Mouse (Mus musculus) hindbrain, embryonic 12.5 days (tissue): Measurements from ENCODE around the gene Msx2. TPM values are rescaled to one million over a fixed set of nuclear protein-coding genes. Genes with fewer than 3 reads are reported as not detected.

Experiments used
- ATAC-seq: fragments of 200-750 bp; cut with Nextera tagmentation; 2 replicates; pipeline ENCODE4 v1.8.0; 2017; ENCODE audit warnings: moderate TSS enrichment; ENCODE audit not compliant: low FRiP score
- H3K27ac ChIP-seq: fragments of 300-500 bp; sonication (generic); 2 replicates; pipeline ENCODE4 v1.5.1; 2016; ENCODE audit warnings: mild to moderate bottlenecking
- H3K27me3 ChIP-seq: fragments of 300-500 bp; sonication (generic); 2 replicates; pipeline ENCODE4 v1.6.1; 2016; ENCODE audit warnings: mild to moderate bottlenecking
- H3K36me3 ChIP-seq: fragments of 300-500 bp; sonication (generic); 2 replicates; pipeline ENCODE4 v1.6.1; 2016; ENCODE audit warnings: mild to moderate bottlenecking
- H3K4me1 ChIP-seq: fragments of 300-500 bp; sonication (generic); 2 replicates; pipeline ENCODE4 v1.6.1; 2016
- H3K4me2 ChIP-seq: fragments of 300-500 bp; sonication (generic); replicated peaks from 2 replicates; pipeline ENCODE4 v1.6.1; 2016; ENCODE audit warnings: mild to moderate bottlenecking
- H3K4me3 ChIP-seq: fragments of 300-500 bp; sonication (generic); 2 replicates; pipeline ENCODE4 v1.5.1; 2016; ENCODE audit warnings: mild to moderate bottlenecking
- H3K9ac ChIP-seq: fragments of 300-500 bp; sonication (generic); 2 replicates; pipeline ENCODE4 v1.6.1; 2016; ENCODE audit warnings: mild to moderate bottlenecking, moderate library complexity
- H3K9me3 ChIP-seq: fragments of 300-500 bp; sonication (generic); replicated peaks from 2 replicates; pipeline ENCODE4 v1.6.1; 2016; ENCODE audit warnings: mild to moderate bottlenecking
- WGBS: fragments of 180-500 bp; shearing (Covaris S2); methylation state at CpG from one replicate; pipeline ENCODE4 v1.1.7; 2016; 5-methylcytosine and 5-hydroxymethylcytosine counted together
- polyA plus RNA-seq: library from polyadenylated mRNA; unstranded; fragments of >200 nt; fragmentation: Nextera tagmentation; extraction: Ambion mirVana; gene quantifications from 2 replicates; pipeline ENCODE4 v1.2.1, GENCODE M21; 2016

Gene Msx2
- polyA plus RNA-seq, result 60.3 and 65.2 TPM in 2 replicates

DNA sequence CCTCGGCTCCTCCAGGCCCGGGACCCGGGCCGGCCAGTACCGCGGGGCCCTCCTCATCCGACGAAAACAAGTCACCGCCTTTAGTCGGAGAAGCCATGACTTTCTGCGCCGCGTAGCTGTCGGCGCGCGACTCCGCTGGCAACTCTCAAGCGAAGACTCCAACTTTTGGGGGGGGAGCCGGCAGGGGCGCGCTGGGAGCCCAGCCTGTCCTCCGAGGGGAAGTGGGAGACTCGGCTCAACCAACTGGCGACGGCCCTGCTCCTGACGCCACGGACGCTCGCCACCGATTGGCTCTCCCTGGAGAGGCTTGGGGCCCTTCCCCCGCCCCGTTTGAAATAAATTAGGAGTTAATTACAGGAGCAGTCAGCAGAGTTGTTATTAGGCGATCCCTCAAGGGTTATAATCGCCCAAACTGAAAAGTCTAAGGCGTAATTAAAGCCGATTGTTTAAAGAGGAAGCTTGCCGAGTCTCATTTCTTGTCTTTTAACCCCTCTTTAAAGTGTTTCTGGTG lies at the start of gene Msx2:
Gene Msx2 (minus strand): TSS at position 461 of the 511 bp plus-strand sequence.
- Histone ChIP-seq H3K27me3 (peaks cover 98% of the 10 kb centered on the region), H3K9ac (peak within 1 kb of the TSS; percentile 67), H3K4me1 (peaks cover 37% of the 10 kb centered on the region), H3K27ac (peak within 1 kb of the TSS; percentile 66), H3K9me3 (no peaks in the 10 kb centered on the region), H3K4me2 (peak within 1 kb of the TSS; percentile 81), H3K4me3 (peak within 1 kb of the TSS; percentile 55), H3K36me3 (no peaks in the 10 kb centered on the region)
- under 1% methylated on average over 38 of the region's 38 CpGs for WGBS
- peak; percentile 91 for ATAC-seq

GRCm38 (mm10) chr13:53521468-53521867 lies 48.6 kb upstream of the Msx2 start:
- WGBS, result 74% methylated on average over 3 of the region's 3 CpGs

DNA sequence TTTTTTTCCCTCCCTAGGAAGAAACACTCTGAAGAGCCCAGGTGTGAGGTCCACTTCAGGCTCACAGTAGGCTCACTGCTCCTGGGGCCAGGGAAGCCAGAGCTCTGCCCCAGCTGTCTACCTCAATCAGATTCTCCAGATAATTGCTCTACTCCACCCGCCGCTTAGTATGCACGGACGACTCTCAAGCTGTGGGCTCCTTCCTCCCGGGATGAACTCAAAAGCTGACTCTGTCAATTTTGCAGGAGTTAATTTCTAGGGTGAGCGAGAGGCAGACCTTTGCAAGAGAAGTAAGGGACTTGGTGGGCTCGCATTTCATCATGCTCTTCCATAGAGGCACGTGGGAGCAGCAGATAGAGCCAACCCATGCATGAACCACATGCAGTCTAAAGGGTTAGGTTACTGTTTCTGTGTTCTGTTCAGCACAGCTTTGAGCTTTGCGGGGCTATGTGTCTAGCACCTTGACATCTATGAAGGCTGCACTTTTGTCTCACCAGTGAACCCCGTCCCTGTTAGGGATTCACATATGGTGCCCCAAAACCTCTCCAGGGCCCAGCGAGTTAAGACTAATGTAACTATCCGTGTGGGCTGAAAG lies 47.6 kb upstream of the Msx2 start:
- Histone ChIP-seq H3K36me3 (no peaks in the 10 kb centered on the region), H3K27me3 (no peaks in the 10 kb centered on the region), H3K27ac (no peak overlapping the region), H3K4me3 (no peak overlapping the region), H3K4me2 (no peak overlapping the region), H3K4me1 (peaks cover 9% of the 10 kb centered on the region; the same call in 1 of the 2 replicates), H3K9me3 (0 out of 2 replicates have a peak, but pooled peaks cover 7% of the 10 kb centered on the region), H3K9ac (no peak overlapping the region)
- ATAC-seq, result no peak
- 47% methylated on average over 12 of the region's 12 CpGs for WGBS

More at GRCm38 (mm10) chr13:53521468-53521867, 48.6 kb upstream of the Msx2 start:
- H3K4me1 ChIP-seq, result peaks cover 9% of the 10 kb centered on the region; the same call in 1 of the 2 replicates
- no peak for ATAC-seq
- 0 out of 2 replicates have a peak, but pooled peaks cover under 1% of the 10 kb centered on the region for H3K9me3 ChIP-seq
- H3K9ac ChIP-seq, result no peak overlapping the region
- no peak overlapping the region for H3K4me3 ChIP-seq
- no peak overlapping the region for H3K4me2 ChIP-seq
- H3K27me3 ChIP-seq, result no peaks in the 10 kb centered on the region
- H3K27ac ChIP-seq, result no peak overlapping the region
- H3K36me3 ChIP-seq, result no peaks in the 10 kb centered on the region

GRCm38 (mm10) chr13:53519727-53520126 lies 46.9 kb upstream of the Msx2 start:
- Histone ChIP-seq H3K9me3 (0 out of 2 replicates have a peak, but pooled peaks cover 7% of the 10 kb centered on the region), H3K27ac (no peak overlapping the region), H3K36me3 (no peaks in the 10 kb centered on the region), H3K4me3 (no peak overlapping the region), H3K4me1 (peaks cover 9% of the 10 kb centered on the region; the same call in 1 of the 2 replicates), H3K9ac (no peak overlapping the region), H3K4me2 (no peak overlapping the region), H3K27me3 (no peaks in the 10 kb centered on the region)
- WGBS, result 60% methylated on average over 8 of the region's 8 CpGs
- ATAC-seq, result no peak

DNA sequence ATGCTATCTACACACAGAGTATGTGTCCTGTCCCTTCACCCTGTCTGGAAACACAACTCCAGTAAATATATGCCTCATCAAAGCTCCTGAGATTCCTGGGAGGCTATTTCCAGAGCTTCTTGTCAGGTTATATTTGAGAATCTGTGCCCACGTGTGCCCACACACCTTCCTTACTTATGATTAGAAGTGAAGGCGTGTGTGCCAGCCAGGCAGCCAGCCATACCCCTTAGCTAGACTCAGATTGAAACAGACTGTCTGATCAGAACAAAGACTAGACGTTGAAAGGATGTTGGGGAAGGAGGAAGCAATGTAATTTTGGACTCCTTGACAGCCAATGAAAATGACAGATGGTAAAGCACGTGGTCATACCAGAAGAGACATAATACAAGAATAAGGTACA lies 45.4 kb upstream of the Msx2 start:
- 73% methylated on average over 4 of the region's 4 CpGs for WGBS
- H3K36me3 ChIP-seq, result no peaks in the 10 kb centered on the region
- H3K9me3 ChIP-seq, result 0 out of 2 replicates have a peak, but pooled peaks cover 7% of the 10 kb centered on the region
- H3K27me3 ChIP-seq, result no peaks in the 10 kb centered on the region
- no peak overlapping the region for H3K9ac ChIP-seq
- peaks cover 9% of the 10 kb centered on the region; the same call in 1 of the 2 replicates for H3K4me1 ChIP-seq
- H3K27ac ChIP-seq, result no peak overlapping the region
- no peak overlapping the region for H3K4me2 ChIP-seq
- ATAC-seq, result no peak
- H3K4me3 ChIP-seq, result no peak overlapping the region

- H3K4me2 ChIP-seq, result no peak overlapping the region
- no peak overlapping the region for H3K4me3 ChIP-seq
- H3K9me3 ChIP-seq, result 0 out of 2 replicates have a peak, but pooled peaks cover 10% of the 10 kb centered on the region
- no peaks in the 10 kb centered on the region for H3K4me1 ChIP-seq
- no peak overlapping the region for H3K9ac ChIP-seq
- ATAC-seq, result no peak
- H3K27ac ChIP-seq, result no peak overlapping the region
- H3K36me3 ChIP-seq, result no peaks in the 10 kb centered on the region
- no peaks in the 10 kb centered on the region for H3K27me3 ChIP-seq
Observed at GRCm38 (mm10) chr13:53514574-53514973, 41.7 kb upstream of the Msx2 start.

- Histone ChIP-seq H3K4me1 (no peaks in the 10 kb centered on the region), H3K9ac (no peak overlapping the region), H3K4me3 (no peak overlapping the region), H3K9me3 (0 out of 2 replicates have a peak, but pooled peaks cover 9% of the 10 kb centered on the region), H3K4me2 (no peak overlapping the region), H3K27ac (no peak overlapping the region), H3K36me3 (no peaks in the 10 kb centered on the region), H3K27me3 (no peaks in the 10 kb centered on the region)
- 73% methylated on average over 2 of the region's 2 CpGs for WGBS
- ATAC-seq, result no peak
Observed at GRCm38 (mm10) chr13:53511366-53511765, 38.5 kb upstream of the Msx2 start.

GRCm38 (mm10) chr13:53502406-53502805 lies 29.5 kb upstream of the Msx2 start:
- no peak overlapping the region for H3K9ac ChIP-seq
- H3K27ac ChIP-seq, result no peak overlapping the region
- H3K36me3 ChIP-seq, result no peaks in the 10 kb centered on the region
- H3K4me1 ChIP-seq, result peaks cover 11% of the 10 kb centered on the region
- no peak overlapping the region for H3K4me3 ChIP-seq
- H3K9me3 ChIP-seq, result no peaks in the 10 kb centered on the region
- ATAC-seq, result no peak
- WGBS, result 18% methylated on average over 6 of the region's 6 CpGs
- no peak overlapping the region for H3K4me2 ChIP-seq
- no peaks in the 10 kb centered on the region for H3K27me3 ChIP-seq

GRCm38 (mm10) chr13:53501561-53502253 lies 28.8 kb upstream of the Msx2 start:
- ATAC-seq, result 0 out of 2 replicates have a peak, but pooled peaks have one; percentile 13
- no peaks in the 10 kb centered on the region for H3K27me3 ChIP-seq
- peaks cover 11% of the 10 kb centered on the region for H3K4me1 ChIP-seq
- peak overlapping the region; percentile 30 for H3K4me2 ChIP-seq
- H3K4me3 ChIP-seq, result no peak overlapping the region
- H3K9ac ChIP-seq, result no peak overlapping the region
- no peaks in the 10 kb centered on the region for H3K36me3 ChIP-seq
- H3K27ac ChIP-seq, result no peak overlapping the region
- 8% methylated on average over 10 of the region's 10 CpGs for WGBS
- H3K9me3 ChIP-seq, result no peaks in the 10 kb centered on the region

GRCm38 (mm10) chr13:53501057-53501456 lies 28.2 kb upstream of the Msx2 start:
- H3K4me2 ChIP-seq, result no peak overlapping the region

DNA sequence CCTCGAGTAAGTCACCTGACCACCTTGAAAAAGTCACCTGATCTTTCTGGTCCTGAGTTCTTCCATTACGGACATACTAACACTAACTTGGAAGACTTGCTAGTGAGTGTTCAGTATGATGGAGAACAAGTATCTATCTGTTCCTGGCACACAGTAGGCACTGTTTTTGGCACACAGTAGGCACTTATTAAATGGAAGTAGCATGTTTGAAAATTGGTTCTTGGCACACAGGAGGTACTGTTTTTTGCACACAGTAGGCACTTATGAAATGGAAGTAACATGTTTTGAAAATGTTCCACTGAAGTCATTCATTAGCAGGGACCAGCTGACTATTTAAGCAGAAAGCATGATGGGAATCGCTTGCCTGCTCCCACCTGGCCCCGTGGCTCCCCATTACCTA lies 13.6 kb upstream of the Msx2 start:
- Histone ChIP-seq H3K27ac (no peak overlapping the region), H3K36me3 (no peaks in the 10 kb centered on the region), H3K9ac (no peak overlapping the region), H3K4me3 (no peak overlapping the region), H3K9me3 (no peaks in the 10 kb centered on the region), H3K27me3 (peaks cover 9% of the 10 kb centered on the region; the same call in 1 of the 2 replicates), H3K4me2 (no peak overlapping the region), H3K4me1 (no peaks in the 10 kb centered on the region)
- WGBS, result 73% methylated on average over 4 of the region's 4 CpGs
- no peak for ATAC-seq

More at GRCm38 (mm10) chr13:53501057-53501456, 28.2 kb upstream of the Msx2 start:
- Histone ChIP-seq H3K27ac (no peak overlapping the region), H3K27me3 (no peaks in the 10 kb centered on the region), H3K36me3 (no peaks in the 10 kb centered on the region), H3K9me3 (no peaks in the 10 kb centered on the region), H3K4me3 (no peak overlapping the region), H3K9ac (no peak overlapping the region), H3K4me1 (peaks cover 11% of the 10 kb centered on the region)
- 23% methylated on average over 3 of the region's 3 CpGs for WGBS
- ATAC-seq, result no peak

DNA sequence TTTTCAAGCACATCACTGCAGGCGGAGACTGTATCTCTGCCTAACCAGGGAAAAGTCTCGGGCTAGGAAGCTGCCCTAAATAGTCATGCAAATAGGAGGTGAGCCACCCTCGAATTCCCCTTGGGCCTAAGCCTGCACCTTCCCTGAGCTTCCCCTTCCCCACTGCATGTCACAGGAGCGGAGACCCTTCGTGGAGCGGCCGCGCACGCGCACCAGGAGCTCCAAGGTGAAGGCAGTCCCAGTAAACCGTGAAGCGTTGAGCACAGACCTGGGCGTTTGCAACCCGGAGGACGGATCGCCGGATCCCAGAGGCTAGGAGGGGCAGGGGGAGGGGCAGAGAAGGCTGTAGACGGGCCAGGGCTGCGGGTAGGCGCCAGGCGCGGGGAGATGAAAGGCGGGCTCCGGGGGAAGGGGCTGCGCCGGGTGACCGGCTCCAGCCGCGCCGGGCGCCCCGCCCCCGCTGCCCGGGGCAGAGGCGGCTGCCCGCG lies 2.9 kb upstream of the Msx2 start:
- peak; percentile 61 for ATAC-seq
- Histone ChIP-seq H3K9me3 (no peaks in the 10 kb centered on the region), H3K27me3 (peaks cover 73% of the 10 kb centered on the region), H3K4me3 (peak overlapping the region; percentile 53), H3K4me1 (peaks cover 23% of the 10 kb centered on the region; the same call in 1 of the 2 replicates), H3K9ac (peak overlapping the region; percentile 66), H3K36me3 (no peaks in the 10 kb centered on the region), H3K27ac (peak overlapping the region; percentile 52), H3K4me2 (peak overlapping the region; percentile 88)
- WGBS, result under 1% methylated on average over 37 of the region's 37 CpGs
